Mouse (Mus musculus): ENCODE data around the gene Peli2. TPM values are rescaled to one million over a fixed set of nuclear protein-coding genes. Genes with fewer than 3 reads are reported as not detected.

Peli2 gene
- polyA plus RNA-seq, 1 experiment from 2014 or later: 5.2 TPM

DNA sequence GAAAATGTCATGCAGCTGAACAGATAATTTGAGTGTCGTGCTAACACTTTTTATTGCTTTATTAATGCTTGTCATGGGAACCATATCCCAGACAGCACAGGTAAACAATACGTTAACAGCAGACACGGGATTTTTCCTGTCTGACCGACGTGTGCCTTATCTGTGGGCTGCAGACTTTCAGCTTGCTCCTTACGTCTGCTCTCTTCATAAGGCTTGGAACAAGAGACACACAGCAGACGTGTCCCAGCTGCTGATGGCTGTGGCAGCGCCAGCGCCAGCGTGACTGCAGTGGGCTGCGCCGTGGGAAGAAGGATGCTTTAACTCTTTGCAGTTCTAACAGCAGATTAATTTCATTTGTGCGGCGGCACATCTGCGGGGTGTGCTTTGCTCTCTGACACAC lies 86.5 kb downstream of the Peli2 start:
- Histone ChIP-seq H3K4me1 (peaks cover 44% of the 10 kb centered on the region), H3K9me3 (no peaks in the 10 kb centered on the region), H3K27ac (no peak overlapping the region), H3K36me3 (no peaks in the 10 kb centered on the region), H3K27me3 (peaks cover 3% of the 10 kb centered on the region; the same call in 1 of the 2 replicates), H3K4me3 (no peak overlapping the region), H3K4me2 (peak overlapping the region; percentile 44), H3K9ac (peak overlapping the region; percentile 51; the same call in 1 of the 2 replicates)
- ATAC-seq (ENCODE audit: insufficient number of reproducible peaks, insufficient read depth, low FRiP score, low TSS enrichment, low read depth): no peak
- 17% methylated on average over 15 of the region's 15 CpGs for WGBS

DNA sequence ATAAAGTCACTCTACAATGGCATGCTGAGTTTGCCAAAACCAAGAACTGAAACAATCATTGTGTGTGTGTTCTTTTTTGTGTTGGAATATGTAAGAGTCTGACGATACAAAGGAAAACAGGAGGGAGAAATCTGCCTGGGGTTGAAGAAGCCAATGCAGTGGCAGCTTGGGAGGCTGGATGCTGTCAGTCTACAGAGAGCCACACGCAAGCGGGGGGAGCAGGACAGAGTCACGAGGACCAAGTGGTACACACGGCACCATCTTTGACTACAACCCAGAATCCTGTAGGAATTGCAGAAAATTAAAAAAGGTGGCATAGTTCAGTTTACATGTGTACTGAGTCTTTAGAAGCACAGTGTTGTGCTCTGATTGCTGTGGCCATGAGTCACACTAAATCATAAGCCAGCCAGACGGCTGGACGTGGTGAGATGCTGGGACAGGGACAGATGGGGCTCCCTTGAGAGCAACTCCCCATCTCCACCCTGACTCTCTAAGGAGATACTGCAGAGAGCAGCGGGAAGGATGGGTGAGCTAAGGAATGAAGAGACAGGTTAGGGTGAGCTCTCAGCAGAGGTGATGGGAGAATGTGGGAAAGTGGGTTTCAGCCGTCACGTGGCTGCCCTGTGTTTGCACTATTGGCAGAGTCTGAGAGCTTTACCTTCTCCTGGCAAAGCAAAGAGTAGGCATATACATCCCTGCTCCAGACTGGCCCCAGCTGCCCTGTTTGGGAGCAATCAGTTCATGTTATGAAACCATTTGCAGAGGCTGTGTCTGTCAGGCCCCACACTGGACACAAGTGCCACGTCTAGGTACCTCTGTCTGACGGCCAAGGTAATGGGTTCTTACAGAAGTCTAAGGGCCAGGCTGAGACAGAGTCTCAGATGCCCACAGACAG lies 87.4 kb downstream of the Peli2 start:
- no peaks in the 10 kb centered on the region for H3K36me3 ChIP-seq
- H3K9ac ChIP-seq: no peak overlapping the region
- H3K27me3 ChIP-seq: peaks cover 3% of the 10 kb centered on the region; the same call in 1 of the 2 replicates
- no peak overlapping the region for H3K27ac ChIP-seq
- no peaks in the 10 kb centered on the region for H3K9me3 ChIP-seq
- ATAC-seq (ENCODE audit: insufficient number of reproducible peaks, insufficient read depth, low FRiP score, low TSS enrichment, low read depth): no peak
- peak overlapping the region; percentile 44; the same call in 1 of the 2 replicates for H3K4me2 ChIP-seq
- peaks cover 38% of the 10 kb centered on the region for H3K4me1 ChIP-seq
- WGBS: 72% methylated on average over 12 of the region's 12 CpGs
- no peak overlapping the region for H3K4me3 ChIP-seq

DNA sequence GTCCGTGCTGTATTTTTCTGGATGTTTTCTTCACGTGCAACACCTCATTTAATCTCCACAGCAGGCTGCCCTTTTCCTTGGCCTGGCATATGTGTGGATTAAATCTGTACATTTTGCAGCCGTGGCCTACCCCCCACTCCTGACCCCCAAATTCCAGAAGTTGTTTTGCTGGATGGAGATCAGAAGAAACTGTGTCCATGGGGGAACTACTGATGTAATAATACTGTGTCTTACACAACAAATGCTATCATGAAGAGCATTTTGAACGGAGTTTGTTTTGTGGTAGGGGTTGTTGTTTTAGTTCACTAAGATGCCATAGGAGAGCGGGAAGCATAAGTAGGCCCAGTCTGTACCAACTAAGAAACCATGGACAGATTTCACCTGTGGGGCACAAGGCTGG lies 88.8 kb downstream of the Peli2 start:
- peaks cover 38% of the 10 kb centered on the region for H3K4me1 ChIP-seq
- H3K36me3 ChIP-seq: no peaks in the 10 kb centered on the region
- no peak overlapping the region for H3K9ac ChIP-seq
- H3K9me3 ChIP-seq: no peaks in the 10 kb centered on the region
- no peak overlapping the region for H3K27ac ChIP-seq
- peaks cover 3% of the 10 kb centered on the region; the same call in 1 of the 2 replicates for H3K27me3 ChIP-seq
- no peak for ATAC-seq (ENCODE audit: insufficient number of reproducible peaks, insufficient read depth, low FRiP score, low TSS enrichment, low read depth)
- 86% methylated on average over 5 of the region's 5 CpGs for WGBS
- no peak overlapping the region for H3K4me2 ChIP-seq
- H3K4me3 ChIP-seq: no peak overlapping the region

DNA sequence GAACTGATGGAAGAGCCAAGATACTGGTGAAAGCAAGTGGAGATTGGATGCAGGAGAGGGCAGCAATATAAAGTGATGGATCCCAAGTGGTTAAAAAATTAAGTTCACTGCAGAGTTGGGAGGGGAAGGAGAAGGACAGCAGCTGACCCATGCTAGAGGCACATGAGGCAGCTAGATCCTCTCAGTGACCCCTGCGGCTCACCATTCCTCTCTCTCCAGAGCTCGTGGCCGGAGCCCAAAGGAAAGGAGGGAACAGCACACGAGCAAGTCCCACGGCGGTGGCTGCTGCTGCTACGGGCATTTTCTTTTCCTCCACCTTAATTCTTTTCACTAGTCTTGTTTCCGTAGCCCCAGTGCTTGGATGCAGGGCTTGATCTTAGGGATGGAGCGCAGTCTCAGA lies 89.5 kb downstream of the Peli2 start:
- H3K27ac ChIP-seq: no peak overlapping the region
- peaks cover 34% of the 10 kb centered on the region for H3K4me1 ChIP-seq
- ATAC-seq (ENCODE audit: insufficient number of reproducible peaks, insufficient read depth, low FRiP score, low TSS enrichment, low read depth): no peak
- 89% methylated on average over 9 of the region's 9 CpGs for WGBS
- no peak overlapping the region for H3K4me3 ChIP-seq
- H3K9me3 ChIP-seq: no peaks in the 10 kb centered on the region
- no peak overlapping the region for H3K9ac ChIP-seq
- no peaks in the 10 kb centered on the region for H3K36me3 ChIP-seq
- no peaks in the 10 kb centered on the region for H3K27me3 ChIP-seq
- H3K4me2 ChIP-seq: no peak overlapping the region

DNA sequence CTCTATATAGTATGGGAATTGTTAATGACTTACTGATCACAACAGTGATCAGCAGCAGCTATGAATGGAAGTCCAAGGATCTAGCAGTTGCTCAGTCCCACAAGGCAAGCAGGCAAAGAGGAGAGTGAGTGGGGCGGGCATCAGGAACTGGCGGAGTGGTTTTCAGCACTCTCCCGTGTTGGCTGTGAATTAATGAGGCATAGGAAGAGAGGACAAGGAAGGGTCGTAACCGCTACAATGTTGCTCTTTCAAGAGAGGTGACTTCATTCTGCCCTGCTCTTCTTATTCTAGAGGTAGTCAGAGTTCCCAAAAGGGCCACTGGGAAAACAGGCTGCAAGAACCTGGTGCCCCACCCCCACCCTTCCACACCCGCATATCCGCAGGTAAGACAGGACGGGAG lies 90.9 kb downstream of the Peli2 start:
- 84% methylated on average over 8 of the region's 8 CpGs for WGBS
- ATAC-seq (ENCODE audit: insufficient number of reproducible peaks, insufficient read depth, low FRiP score, low TSS enrichment, low read depth): no peak
- Histone ChIP-seq H3K9me3 (no peaks in the 10 kb centered on the region), H3K27me3 (no peaks in the 10 kb centered on the region), H3K36me3 (no peaks in the 10 kb centered on the region), H3K9ac (no peak overlapping the region), H3K27ac (no peak overlapping the region), H3K4me2 (no peak overlapping the region), H3K4me3 (no peak overlapping the region), H3K4me1 (peaks cover 21% of the 10 kb centered on the region)

DNA sequence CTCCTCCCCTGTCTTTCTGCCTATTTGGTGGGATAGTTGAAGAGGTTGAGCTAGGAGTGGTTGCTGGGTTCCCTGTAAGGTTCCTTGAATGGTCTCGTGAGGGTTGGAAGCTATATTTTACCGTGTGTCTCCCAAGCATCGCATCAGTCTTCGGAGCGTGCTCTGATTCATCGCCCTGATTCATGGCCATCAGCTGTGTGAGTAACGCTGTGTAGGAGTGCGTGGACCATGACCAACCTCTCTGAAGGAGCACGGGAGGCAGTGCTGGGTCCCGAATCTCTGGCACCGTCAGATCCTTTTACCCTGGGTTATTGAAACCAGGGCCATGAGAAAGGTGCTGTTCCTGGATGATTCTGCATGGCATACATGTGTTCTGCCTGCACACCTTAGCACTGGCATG lies 92.2 kb downstream of the Peli2 start:
- no peak overlapping the region for H3K4me3 ChIP-seq
- no peaks in the 10 kb centered on the region for H3K9me3 ChIP-seq
- H3K9ac ChIP-seq: no peak overlapping the region
- peaks cover 8% of the 10 kb centered on the region for H3K4me1 ChIP-seq
- ATAC-seq (ENCODE audit: insufficient number of reproducible peaks, insufficient read depth, low FRiP score, low TSS enrichment, low read depth): no peak
- H3K27ac ChIP-seq: no peak overlapping the region
- H3K36me3 ChIP-seq: no peaks in the 10 kb centered on the region
- H3K27me3 ChIP-seq: no peaks in the 10 kb centered on the region
- 93% methylated on average over 11 of the region's 11 CpGs for WGBS
- H3K4me2 ChIP-seq: no peak overlapping the region

DNA sequence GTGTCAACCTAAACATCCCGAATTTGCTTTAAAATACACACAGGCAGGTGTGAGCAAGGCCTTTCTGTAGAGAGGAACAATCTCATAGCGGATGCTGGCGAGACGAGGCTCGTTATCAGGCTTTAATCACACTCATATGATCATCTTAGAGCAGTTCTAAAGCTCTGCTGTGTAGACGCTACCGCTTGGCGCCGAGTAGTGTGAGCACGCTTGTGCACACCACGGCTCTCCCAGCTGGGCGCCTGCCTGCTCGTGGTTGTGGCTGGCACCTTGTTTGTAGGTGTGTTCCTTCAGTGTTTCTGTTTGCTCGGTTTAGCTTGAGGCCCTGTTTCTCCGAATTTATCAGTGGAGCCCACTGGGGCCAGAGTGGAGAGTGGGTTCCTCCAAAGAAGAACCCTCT lies 93.0 kb downstream of the Peli2 start:
- ATAC-seq (ENCODE audit: insufficient number of reproducible peaks, insufficient read depth, low FRiP score, low TSS enrichment, low read depth): no peak
- Histone ChIP-seq H3K4me3 (no peak overlapping the region), H3K36me3 (no peaks in the 10 kb centered on the region), H3K27me3 (no peaks in the 10 kb centered on the region), H3K9ac (no peak overlapping the region), H3K27ac (no peak overlapping the region), H3K4me2 (no peak overlapping the region), H3K4me1 (0 out of 2 replicates have a peak, but pooled peaks cover 2% of the 10 kb centered on the region), H3K9me3 (no peaks in the 10 kb centered on the region)
- WGBS: 91% methylated on average over 15 of the region's 15 CpGs

DNA sequence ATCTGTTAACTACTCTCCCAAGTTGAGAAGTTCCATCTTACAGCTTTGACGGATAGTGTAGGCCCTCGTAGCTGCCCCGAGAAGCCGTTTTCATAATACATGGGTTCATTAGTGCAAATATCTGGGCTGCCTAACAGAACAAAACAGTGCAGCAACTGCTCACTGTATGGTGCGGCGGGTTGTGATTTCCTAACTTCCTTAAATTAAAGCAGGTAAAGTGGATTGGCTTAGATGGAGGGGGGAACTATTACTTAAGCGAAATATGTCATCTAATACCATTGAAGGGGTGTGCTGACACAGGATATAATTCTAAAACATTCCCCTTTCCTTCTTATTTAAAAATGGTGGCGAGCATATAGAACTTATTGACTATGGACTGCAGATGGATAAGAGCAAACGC lies 101.4 kb downstream of the Peli2 start:
- Histone ChIP-seq H3K36me3 (no peaks in the 10 kb centered on the region), H3K27ac (no peak overlapping the region), H3K27me3 (no peaks in the 10 kb centered on the region), H3K9me3 (no peaks in the 10 kb centered on the region), H3K4me2 (no peak overlapping the region), H3K4me1 (0 out of 2 replicates have a peak, but pooled peaks cover 4% of the 10 kb centered on the region), H3K4me3 (no peak overlapping the region), H3K9ac (no peak overlapping the region)
- ATAC-seq (ENCODE audit: insufficient number of reproducible peaks, insufficient read depth, low FRiP score, low TSS enrichment, low read depth): no peak
- WGBS: 89% methylated on average over 9 of the region's 9 CpGs

DNA sequence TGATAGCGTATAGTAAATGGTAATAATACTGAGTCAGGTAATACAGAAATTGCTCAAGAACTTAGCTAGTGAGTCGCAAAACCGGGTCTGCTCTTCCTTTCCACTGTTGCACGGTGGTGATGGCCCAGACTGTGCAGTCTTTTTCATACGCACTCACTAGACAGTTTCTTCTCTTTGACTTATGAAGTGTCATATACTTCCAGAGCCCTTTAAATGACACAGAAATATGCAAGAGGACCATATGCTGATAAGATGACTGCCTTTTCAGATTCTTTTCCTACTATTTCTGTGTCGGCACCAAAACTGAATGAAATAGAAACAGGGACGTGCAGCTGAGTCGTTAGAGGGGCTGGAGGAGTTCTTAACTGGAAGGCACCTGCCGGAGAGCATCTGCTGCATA lies 102.1 kb downstream of the Peli2 start:
- no peak overlapping the region for H3K4me2 ChIP-seq
- WGBS: 84% methylated on average over 9 of the region's 9 CpGs
- no peaks in the 10 kb centered on the region for H3K27me3 ChIP-seq
- no peak overlapping the region for H3K27ac ChIP-seq
- 0 out of 2 replicates have a peak, but pooled peaks cover 4% of the 10 kb centered on the region for H3K4me1 ChIP-seq
- ATAC-seq (ENCODE audit: insufficient number of reproducible peaks, insufficient read depth, low FRiP score, low TSS enrichment, low read depth): no peak
- no peaks in the 10 kb centered on the region for H3K9me3 ChIP-seq
- no peak overlapping the region for H3K9ac ChIP-seq
- no peak overlapping the region for H3K4me3 ChIP-seq
- H3K36me3 ChIP-seq: no peaks in the 10 kb centered on the region

DNA sequence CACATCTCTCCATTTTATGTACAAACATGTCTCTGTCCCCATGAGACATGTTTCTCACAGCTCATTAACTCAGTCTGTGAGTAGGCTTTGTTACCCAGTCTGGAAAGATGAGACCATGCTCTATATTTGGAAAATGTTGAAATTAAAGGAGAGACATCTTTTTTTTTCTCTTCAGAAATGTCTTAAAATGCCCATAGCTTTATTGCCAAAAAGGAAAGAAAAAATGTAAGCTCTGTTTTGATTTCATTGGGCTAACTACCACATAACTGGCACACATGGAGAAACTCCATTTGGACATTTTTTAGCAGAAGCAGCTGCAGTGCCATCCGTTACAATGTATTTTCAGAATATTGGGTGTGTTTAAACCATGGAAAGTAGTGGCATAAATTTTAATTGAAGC lies 103.6 kb downstream of the Peli2 start:
- no peak overlapping the region for H3K4me2 ChIP-seq
- no peak overlapping the region for H3K9ac ChIP-seq
- H3K9me3 ChIP-seq: no peaks in the 10 kb centered on the region
- 79% methylated on average over 1 of the region's 1 CpGs for WGBS
- 0 out of 2 replicates have a peak, but pooled peaks cover 4% of the 10 kb centered on the region for H3K4me1 ChIP-seq
- ATAC-seq (ENCODE audit: insufficient number of reproducible peaks, insufficient read depth, low FRiP score, low TSS enrichment, low read depth): no peak
- H3K27me3 ChIP-seq: no peaks in the 10 kb centered on the region
- no peak overlapping the region for H3K27ac ChIP-seq
- no peaks in the 10 kb centered on the region for H3K36me3 ChIP-seq
- H3K4me3 ChIP-seq: no peak overlapping the region

DNA sequence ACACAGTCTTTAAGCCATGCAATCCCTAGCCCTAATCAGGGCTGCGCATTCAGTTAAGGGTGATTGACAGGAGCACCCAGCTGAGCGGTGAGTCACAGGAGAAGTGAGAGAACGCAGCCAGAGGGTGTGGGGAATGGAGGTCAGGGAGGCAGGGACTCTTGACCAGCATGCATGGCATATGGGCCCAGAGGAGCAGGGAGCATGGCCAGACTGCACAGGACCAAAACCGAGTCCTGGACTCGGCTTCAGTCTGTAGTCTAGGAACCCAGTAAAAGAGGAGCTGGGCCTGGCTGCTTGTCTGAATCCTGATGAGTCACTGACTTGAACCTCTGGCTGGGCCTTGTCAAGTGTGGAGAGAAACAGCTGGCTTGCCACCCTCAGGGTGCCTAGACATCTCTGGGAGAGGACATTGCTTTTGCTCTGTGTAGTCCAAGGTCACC lies 104.3 kb downstream of the Peli2 start:
- Histone ChIP-seq H3K4me3 (no peak overlapping the region), H3K9ac (no peak overlapping the region), H3K4me2 (no peak overlapping the region), H3K36me3 (no peaks in the 10 kb centered on the region), H3K4me1 (0 out of 2 replicates have a peak, but pooled peaks cover 4% of the 10 kb centered on the region), H3K27me3 (no peaks in the 10 kb centered on the region), H3K27ac (no peak overlapping the region), H3K9me3 (no peaks in the 10 kb centered on the region)
- 50% methylated on average over 5 of the region's 5 CpGs for WGBS
- ATAC-seq (ENCODE audit: insufficient number of reproducible peaks, insufficient read depth, low FRiP score, low TSS enrichment, low read depth): no peak

DNA sequence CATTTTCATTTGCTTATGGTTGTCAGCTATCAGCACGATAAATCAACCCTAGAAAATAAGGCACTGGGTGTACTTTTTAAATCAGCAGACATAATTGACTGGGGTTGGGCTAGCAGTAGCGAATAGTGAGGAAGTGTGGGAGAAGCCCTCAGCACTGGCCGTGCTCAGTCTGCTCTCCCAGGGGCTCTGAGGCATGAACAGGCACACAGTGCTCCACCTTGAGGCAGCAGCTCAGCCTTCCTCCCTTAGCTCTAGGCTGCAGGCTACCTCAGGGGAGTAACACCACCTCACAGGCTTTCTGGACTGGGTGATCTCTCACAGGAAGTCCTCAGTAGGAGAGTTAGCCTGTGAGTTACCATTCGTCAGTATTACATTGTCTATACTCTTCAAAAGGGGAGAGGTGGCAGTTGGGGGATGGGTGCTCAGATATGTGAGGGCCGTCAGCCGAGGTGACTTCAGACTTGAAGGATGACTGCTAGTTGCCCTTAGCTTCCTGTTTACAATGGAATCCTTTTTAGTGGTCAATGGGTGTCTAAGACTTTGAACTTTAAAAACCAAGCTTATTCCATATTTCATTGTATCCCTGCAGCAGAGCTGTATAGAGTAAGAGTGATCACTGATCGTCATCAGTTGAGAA lies 105.3 kb downstream of the Peli2 start:
- H3K4me2 ChIP-seq: no peak overlapping the region
- 69% methylated on average over 7 of the region's 7 CpGs for WGBS

More for the DNA sequence above, 105.3 kb downstream of the Peli2 start:
- Histone ChIP-seq H3K27me3 (no peaks in the 10 kb centered on the region), H3K36me3 (no peaks in the 10 kb centered on the region), H3K9me3 (no peaks in the 10 kb centered on the region), H3K9ac (no peak overlapping the region), H3K27ac (no peak overlapping the region), H3K4me1 (0 out of 2 replicates have a peak, but pooled peaks cover 4% of the 10 kb centered on the region), H3K4me3 (no peak overlapping the region)
- ATAC-seq (ENCODE audit: insufficient number of reproducible peaks, insufficient read depth, low FRiP score, low TSS enrichment, low read depth): no peak

All from embryonic facial prominence, embryonic 13.5 days (tissue).